Mouse (Mus musculus) gastrocnemius, adult 2 months (tissue): ENCODE data around the gene Nfasc. TPM values are rescaled to one million over a fixed set of nuclear protein-coding genes. Genes with fewer than 3 reads are reported as not detected.

Experiments
- DNase-seq: peaks from one replicate; pipeline ENCODE4 v3.0.0; 2022
- H3K27ac ChIP-seq: fragments of 200-600 bp; 2 replicates; pipeline ENCODE4 v1.8.1; 2022; ENCODE audit warnings: mild to moderate bottlenecking
- H3K4me3 ChIP-seq: fragments of 200-600 bp; 2 replicates; pipeline ENCODE4 v1.8.1; 2022; ENCODE audit warnings: mild to moderate bottlenecking, moderate library complexity
- CTCF ChIP-seq: fragments of 200-600 bp; IDR thresholded peaks from 2 replicates; pipeline ENCODE4 v1.8.1; 2022; ENCODE audit warnings: antibody characterized with exemption, mild to moderate bottlenecking, moderate library complexity
- intact Hi-C: fragments of 180-260 bp; cut with DNase I; formaldehyde crosslinking; loops from one replicate; pipeline ENCODE4 v1.15.1; 2025
- total RNA-seq, 2 experiments: library from RNA; stranded (reverse); gene quantifications; 2 replicates each; pipeline ENCODE4 v1.2.3; 2021

Gene Nfasc
- total RNA-seq, 2 experiments from 2014 or later: 0.25 to 0.28 TPM

GRCm38 (mm10) chr1:132581845-132582839 is 159.5 kb downstream of the Nfasc start:
- Histone ChIP-seq H3K4me3 (no peak overlapping the region), H3K27ac (no peak overlapping the region)
- TF ChIP-seq CTCF: no peak
- intact Hi-C loops: no loop called here
- no peak for DNase-seq

- no peak for DNase-seq
- H3K4me3 ChIP-seq: no peak overlapping the region
- intact Hi-C loops: no loop called here
- TF ChIP-seq CTCF: no peak
- H3K27ac ChIP-seq: no peak overlapping the region
These were observed 161.5 kb downstream of the Nfasc start for GRCm38 (mm10) chr1:132580063-132580462.

GRCm38 (mm10) chr1:132576845-132577244 is 164.8 kb downstream of the Nfasc start:
- H3K4me3 ChIP-seq: no peak overlapping the region
- intact Hi-C loops: no loop called here
- no peak for DNase-seq

GRCm38 (mm10) chr1:132572851-132573250 is 168.7 kb downstream of the Nfasc start:
- intact Hi-C loops: no loop called here
- DNase-seq: peak; percentile 33
- TF ChIP-seq CTCF: no peak
- no peak overlapping the region for H3K4me3 ChIP-seq
- H3K27ac ChIP-seq: no peak overlapping the region

More at GRCm38 (mm10) chr1:132576845-132577244, 164.8 kb downstream of the Nfasc start:
- no peak overlapping the region for H3K27ac ChIP-seq
- no peak for TF ChIP-seq CTCF

GRCm38 (mm10) chr1:132571613-132572012 is 170.0 kb downstream of the Nfasc start:
- intact Hi-C loops: no loop called here
- TF ChIP-seq CTCF: no peak
- Histone ChIP-seq H3K4me3 (no peak overlapping the region), H3K27ac (no peak overlapping the region)
- no peak for DNase-seq

- no peak overlapping the region for H3K4me3 ChIP-seq
- intact Hi-C loops: no loop called here
- H3K27ac ChIP-seq: no peak overlapping the region
- no peak for DNase-seq
- TF ChIP-seq CTCF: no peak
These were observed 170.7 kb downstream of the Nfasc start for GRCm38 (mm10) chr1:132570906-132571305.

- H3K27ac ChIP-seq: no peak overlapping the region
- no peak for DNase-seq
- TF ChIP-seq CTCF: no peak
- no peak overlapping the region for H3K4me3 ChIP-seq
- intact Hi-C loops: no loop called here
These were observed 171.4 kb downstream of the Nfasc start for GRCm38 (mm10) chr1:132570068-132570780.

- no peak for DNase-seq
- Histone ChIP-seq H3K4me3 (no peak overlapping the region), H3K27ac (no peak overlapping the region)
- intact Hi-C loops: no loop called here
- TF ChIP-seq CTCF: no peak
These were observed 172.1 kb downstream of the Nfasc start for GRCm38 (mm10) chr1:132569516-132569915.

- no peak overlapping the region for H3K4me3 ChIP-seq
- intact Hi-C loops: no loop called here
- TF ChIP-seq CTCF: no peak
- DNase-seq: no peak
- H3K27ac ChIP-seq: no peak overlapping the region
These were observed 174.1 kb downstream of the Nfasc start for GRCm38 (mm10) chr1:132567336-132568125.

- no peak overlapping the region for H3K27ac ChIP-seq
- no peak overlapping the region for H3K4me3 ChIP-seq
- intact Hi-C loops: no loop called here
- no peak for DNase-seq
- no peak for TF ChIP-seq CTCF
These were observed 175.8 kb downstream of the Nfasc start for GRCm38 (mm10) chr1:132565766-132566165.

- DNase-seq: no peak
- intact Hi-C loops: no loop called here
These were observed 176.7 kb downstream of the Nfasc start for GRCm38 (mm10) chr1:132564946-132565345.

GRCm38 (mm10) chr1:132562337-132562795 is 179.2 kb downstream of the Nfasc start:
- no peak for TF ChIP-seq CTCF
- no peak for DNase-seq
- no peak overlapping the region for H3K4me3 ChIP-seq
- intact Hi-C loops: no loop called here
- no peak overlapping the region for H3K27ac ChIP-seq

More at GRCm38 (mm10) chr1:132564946-132565345, 176.7 kb downstream of the Nfasc start:
- Histone ChIP-seq H3K27ac (no peak overlapping the region), H3K4me3 (no peak overlapping the region)
- no peak for TF ChIP-seq CTCF
